Mouse (Mus musculus): ENCODE results near the gene Gm5152. TPM values are rescaled to one million over a fixed set of nuclear protein-coding genes. Genes with fewer than 3 reads are reported as not detected.
"Not testable (repeated sequence)": the region's sequence is repeated elsewhere in the genome, so short reads cannot be mapped to it uniquely, and the experiment has no call there.

Gm5152 gene
- polyA plus RNA-seq (2012; rRNA removed) = not detected in 2 replicates

GRCm38 (mm10) chr5:10246426-10246825 lies at the start of gene Gm5152:
Gene Gm5152, minus strand, starts transcription at chr5:10246526.
- DNase-seq (ENCODE audit: low spot score) = not testable (repeated sequence)

DNA sequence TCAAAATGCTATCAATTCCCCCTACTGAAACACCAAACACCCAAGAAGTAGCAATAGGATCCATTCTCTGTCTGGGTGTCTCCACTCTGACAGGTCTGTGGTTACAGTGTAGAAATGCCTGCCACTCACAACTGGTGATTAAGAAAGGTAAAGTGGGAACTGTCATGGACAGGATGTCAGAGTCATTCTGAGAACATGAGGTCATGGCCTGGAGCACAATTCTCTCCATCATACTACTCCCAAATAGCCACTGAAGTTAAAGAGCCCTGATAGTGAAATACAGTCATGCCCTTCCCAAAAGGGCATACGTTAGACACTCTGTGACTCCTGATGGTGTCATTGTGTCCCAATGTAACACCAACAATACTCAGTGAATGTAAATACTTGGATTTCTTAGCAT lies 8.4 kb upstream of the Gm5152 start:
- DNase-seq (ENCODE audit: low spot score) = not testable (repeated sequence)

GRCm38 (mm10) chr5:10245770-10246169 lies 556 bp downstream of the Gm5152 start:
- DNase-seq (ENCODE audit: low spot score) = not testable (repeated sequence)

DNA sequence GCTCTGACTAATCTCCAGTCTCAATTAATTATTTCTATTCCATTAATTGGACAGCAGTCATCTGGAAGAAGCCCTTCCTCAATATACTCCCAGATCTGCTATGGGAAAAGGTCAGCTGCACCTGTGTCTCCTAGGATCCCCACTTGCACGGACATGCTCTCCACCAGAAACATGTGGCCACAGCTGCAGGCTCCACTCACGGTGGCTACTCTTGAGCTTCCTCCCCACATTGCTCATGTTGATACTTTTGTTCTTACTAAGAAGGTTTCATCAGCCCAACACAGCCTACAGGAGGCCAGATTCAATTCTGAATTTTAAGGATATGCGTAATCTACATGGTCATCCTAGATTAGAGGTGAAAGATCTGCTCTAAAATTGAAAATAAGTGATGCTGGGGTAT lies 5.9 kb downstream of the Gm5152 start:
- not testable (repeated sequence) for DNase-seq (ENCODE audit: low spot score)

DNA sequence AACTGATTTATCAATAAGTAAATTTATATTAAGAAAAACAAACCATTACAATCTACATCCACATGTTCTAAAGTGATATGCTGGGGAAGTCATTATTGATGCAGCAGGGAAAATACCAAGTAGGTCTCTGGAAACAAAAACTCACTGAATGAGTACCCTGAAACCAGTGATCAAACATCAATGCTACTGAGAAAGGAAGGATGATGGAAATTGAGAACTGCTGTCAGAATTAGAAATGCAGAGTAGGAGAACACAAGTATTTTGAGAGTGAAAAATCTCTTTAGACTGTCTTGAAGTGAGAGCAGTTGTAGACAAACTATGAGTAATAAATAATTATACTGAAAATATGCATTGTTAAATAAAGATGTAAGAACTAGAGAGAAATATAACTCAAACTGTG lies 26.0 kb downstream of the Gm5152 start:
- no peak for DNase-seq (ENCODE audit: low spot score)

GRCm38 (mm10) chr5:10203067-10203466 lies 43.3 kb downstream of the Gm5152 start:
- no peak for DNase-seq (ENCODE audit: low spot score)

GRCm38 (mm10) chr5:10196880-10197279 lies 49.4 kb downstream of the Gm5152 start:
- no peak for DNase-seq (ENCODE audit: low spot score)

Data from urinary bladder, adult 2 months (tissue).